Mouse (Mus musculus) layer of hippocampus, adult 11-12 months (tissue): ENCODE measurements around the gene Ispd.

Experiments used
- DNase-seq: peaks from one replicate; pipeline ENCODE4 v3.0.0; 2022; ENCODE audit warnings: low spot score

The Ispd gene

DNA sequence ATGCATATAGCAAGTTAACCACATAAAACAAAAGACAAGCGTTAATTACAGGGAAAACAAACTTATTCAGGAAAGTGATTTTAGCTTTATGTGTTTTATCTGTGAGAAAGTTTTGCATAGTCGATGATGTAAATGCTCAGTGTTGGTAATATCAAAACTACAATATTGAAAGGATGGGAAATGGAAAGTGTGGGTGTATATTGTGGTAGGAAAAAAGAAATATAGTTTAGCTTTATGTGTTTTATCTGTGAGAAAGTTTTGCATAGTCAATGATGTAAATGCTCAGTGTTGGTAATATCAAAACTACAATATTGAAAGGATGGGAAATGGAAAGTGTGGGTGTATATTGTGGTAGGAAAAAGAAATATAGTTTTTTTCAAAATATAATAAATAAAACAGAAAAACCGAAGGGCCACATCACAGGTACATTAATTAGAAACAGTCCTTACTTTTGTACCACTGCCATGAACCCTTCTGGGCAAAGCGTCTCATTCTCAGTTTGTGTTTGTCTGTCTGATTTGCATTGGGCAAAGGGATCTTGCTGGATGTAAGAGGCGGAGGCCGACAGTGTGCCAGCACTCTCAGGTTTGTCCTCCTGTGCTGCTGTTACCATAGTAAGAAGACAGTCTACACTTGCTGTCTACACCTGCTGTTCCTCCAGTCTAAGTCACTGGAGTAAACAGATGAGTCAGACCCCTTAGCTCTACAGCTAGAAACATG is 87.2 kb downstream of the Ispd start:
- no peak for DNase-seq

DNA sequence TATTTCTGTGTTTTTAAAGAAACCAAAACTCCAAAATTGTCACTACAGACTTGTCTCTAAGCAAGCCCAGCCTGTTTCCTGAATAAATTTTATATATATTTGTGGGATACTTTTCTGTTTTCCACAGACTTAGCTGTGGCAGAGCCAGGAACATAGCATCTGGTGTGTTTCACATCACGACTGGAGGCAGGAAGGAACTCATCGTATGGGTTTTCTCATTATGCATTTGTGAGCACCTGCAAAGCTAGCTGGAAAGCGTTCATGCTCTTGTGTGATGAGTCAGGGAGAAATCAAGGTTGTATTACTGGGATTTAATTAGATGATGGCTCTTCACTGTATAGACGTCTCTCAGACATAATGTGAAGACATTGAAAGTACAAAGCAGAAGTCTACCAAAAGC is 90.2 kb downstream of the Ispd start:
- peak; percentile 22 for DNase-seq

- no peak for DNase-seq
Observed at GRCm38 (mm10) chr12:36474171-36474570, 92.9 kb downstream of the Ispd start.

GRCm38 (mm10) chr12:36475269-36475668 is 94.0 kb downstream of the Ispd start:
- DNase-seq, result no peak

DNA sequence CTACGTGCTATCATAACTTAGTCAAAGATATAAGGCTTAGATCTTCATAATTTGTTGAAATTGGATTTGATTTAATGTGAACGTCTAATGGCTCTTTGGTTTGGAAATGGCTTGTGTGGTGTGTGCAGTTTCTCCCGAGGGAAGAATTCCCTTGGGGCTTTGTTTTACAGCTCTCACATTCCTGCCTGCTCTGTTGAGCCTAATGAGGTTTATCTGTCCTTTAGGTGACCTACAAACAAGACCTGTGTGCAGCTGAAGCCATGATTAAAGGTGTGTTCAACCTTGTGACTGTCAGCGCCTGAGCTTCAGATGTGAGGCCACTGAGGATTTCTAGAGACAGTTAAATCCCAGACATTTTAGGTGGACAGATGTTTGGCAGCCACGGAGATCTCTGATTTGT is 95.2 kb downstream of the Ispd start:
- no peak for DNase-seq

DNA sequence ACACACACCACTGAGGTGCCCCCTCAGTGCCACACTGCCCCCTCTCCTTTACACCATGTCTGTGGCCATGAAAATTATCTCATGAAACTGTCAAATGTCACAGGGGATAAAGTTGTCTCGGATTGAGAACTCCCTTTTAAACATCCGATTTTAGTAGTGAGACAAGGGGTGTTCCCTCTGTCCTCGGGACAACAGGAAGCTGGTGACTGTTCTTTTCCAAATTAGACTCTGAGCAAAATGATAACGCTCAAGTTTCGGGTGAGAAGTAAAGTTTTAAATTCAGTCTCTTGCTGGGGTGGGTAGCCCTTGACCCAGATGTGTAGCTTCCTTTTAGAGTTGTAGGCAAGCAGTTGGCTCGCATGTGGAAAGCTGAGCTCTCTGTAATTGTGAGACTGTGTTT is 96.3 kb downstream of the Ispd start:
- no peak for DNase-seq

DNA sequence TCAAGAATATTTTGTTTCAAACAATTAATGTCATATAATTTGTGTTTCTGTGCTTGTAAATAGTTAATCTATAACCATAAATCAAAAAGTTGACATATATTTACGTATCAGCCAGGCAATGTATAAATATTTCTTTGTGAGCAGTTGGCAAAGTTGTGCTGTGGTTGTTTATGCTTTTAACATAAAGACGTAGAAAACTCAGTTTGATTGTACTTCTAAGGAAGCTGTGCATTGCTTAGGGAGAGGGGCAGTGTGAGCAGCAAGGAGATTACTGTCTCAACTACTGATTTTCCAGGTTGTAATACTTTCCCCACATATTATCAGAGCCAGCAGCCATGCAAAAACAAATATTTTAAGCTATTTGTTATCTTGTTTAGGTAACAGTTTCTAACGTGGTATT is 96.7 kb downstream of the Ispd start:
- no peak for DNase-seq

DNA sequence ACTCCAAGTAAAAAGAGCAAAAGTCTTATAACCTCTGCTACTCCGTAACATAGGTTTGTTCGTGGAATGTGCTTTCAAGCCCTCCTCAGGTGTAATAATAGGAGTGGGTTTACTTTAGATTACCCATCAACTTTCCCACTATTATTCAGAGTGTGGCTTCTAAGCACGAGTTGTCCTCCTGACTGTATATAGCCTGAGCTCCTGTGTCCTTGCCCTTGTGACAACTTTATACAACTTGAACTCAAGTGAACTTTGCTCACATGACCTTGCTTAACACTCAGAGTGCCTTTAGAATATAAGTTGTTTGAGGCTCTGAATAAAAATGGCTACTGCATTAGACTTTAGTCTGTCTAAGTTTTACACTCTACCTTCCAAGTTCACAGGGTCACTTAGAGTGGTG is 100.5 kb downstream of the Ispd start:
- DNase-seq, result no peak

DNA sequence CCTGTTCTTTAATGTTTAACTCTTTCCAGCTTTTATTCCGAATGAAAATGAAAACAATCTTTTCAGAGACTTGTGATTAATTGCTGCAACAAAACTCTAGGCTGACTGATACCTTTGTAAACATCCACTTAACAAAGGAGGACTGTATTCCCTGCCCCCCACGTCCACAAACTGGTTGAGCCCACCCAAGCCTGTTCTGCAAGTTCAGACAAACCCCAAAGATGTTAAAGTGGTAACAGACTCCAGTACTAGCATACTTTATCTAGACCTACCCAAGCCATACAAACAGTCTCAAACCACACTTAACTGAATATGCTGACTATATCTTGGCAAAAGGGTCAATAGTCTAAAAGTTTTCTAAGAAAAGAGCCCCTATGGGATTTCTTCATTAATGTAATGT is 102.1 kb downstream of the Ispd start:
- no peak for DNase-seq

GRCm38 (mm10) chr12:36497565-36497964 is 116.3 kb downstream of the Ispd start:
- no peak for DNase-seq

- DNase-seq, result no peak
Observed at GRCm38 (mm10) chr12:36507111-36507903, 126.1 kb downstream of the Ispd start.

DNA sequence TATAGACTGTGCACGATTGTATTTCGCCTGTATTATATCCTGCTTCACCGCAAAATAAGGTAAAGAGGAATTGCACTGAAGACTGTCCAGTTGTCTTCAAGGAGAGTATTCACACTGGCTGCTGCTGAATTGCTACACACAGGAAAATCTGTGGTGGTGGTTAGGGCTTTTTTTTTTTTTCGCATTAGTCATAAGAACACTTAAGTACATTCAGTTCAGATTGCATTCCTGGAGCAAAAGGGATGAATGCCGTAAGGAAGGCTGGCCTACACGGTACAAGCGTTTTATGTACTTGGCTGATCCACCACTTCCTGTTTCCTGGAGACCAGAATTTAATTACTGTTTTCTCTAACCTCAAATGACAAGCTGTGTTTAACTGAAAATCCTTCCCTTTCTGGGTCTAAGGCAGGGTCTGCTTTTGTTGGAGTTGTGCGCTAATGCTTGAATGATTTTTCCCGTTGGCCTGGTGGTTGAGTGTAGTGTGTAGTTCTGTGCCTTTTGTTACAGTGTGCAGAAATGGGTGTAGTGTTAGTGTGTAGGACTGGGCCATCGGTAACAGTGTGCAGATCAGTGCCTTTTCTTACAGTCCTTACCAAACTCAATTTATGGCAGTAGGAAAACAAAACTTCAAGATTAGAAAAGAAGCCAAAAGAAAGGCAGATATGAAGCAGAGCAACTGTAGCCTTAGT is 128.8 kb downstream of the Ispd start:
- no peak for DNase-seq

- no peak for DNase-seq
Observed at GRCm38 (mm10) chr12:36521774-36522173, 140.5 kb downstream of the Ispd start.

DNA sequence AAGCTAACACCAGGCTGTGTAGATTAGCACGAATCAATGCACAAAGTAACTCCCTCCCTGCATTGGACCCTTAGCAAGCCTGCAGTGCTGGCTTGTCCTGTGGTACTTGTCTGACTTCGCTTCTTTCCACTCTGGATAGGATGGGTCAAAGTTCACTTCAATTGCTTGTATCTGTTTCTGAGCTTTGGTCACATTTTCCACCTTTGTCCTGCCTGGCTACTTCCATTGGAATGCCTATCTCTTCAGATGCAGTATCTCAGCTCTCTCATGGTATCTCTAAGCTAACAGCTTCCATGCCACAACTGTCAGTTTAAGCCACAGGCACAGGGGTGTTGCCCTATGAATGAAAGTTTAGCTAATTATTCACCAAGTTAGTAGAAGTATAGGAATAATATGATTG is 142.3 kb downstream of the Ispd start:
- DNase-seq, result no peak

DNA sequence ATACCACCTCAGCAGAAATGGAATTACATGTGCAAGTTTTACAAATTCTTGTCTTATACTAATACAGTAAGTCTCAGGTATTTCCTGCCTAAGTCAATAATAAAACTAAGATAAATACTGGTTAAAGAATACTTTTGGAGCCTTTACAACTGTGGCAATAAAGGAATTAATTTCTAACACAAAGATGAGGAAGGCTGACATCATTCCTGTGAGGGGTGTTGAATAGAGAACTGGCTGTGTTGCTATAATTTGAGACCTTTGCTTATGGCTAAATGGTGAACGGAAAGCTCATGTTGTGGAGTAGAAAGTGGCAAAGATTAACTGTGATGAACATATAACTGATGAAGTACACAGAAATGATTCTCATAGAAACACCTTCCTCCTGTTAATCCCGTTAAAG is 149.7 kb downstream of the Ispd start:
- DNase-seq, result no peak

DNA sequence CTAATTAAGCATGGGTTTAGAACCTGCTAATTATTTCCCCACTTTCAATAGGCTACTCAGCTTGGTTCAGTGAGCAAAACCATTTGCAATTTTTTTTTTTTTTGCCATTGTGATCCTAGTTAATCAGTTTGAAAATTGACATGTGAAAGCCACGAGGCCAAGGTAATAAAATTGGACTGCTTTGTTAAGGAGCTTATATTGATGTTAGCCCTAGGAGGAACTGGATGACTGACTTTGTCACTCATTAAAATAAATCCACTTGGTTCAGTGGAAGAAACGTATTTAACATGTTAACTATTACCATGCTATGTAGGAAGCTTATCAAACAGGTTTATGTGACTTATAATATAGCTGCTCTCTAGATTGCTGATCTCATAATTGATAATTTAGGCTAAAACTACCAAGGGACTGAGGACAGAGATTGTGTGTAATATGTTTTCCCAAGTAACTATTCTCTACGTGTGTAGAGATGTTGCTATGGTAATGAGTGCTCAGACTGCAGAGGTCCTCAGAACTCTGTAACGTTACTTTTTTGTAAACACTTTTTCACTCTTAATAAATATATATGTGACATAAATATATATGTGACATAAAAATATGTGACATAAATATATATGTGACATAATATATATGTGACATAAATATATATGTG is 150.3 kb downstream of the Ispd start:
- no peak for DNase-seq

DNA sequence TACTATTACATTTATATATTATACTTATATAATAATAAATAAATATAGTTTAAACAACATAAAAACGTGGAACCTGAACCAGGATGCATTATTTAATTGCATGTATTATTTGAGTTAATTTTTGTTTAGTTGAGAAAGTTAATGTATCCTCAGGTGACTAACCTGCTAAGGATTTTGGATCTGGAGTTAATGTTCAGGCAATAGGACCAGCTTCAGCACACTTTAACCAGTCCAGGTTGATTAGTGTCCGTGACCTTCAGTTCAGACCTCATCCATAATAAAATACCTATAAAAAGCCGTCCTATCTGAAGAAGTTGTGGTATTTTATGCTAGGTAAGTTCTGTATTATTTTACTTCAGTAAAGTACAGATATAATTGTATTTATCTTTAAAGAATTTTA is 151.3 kb downstream of the Ispd start:
- DNase-seq, result no peak

DNA sequence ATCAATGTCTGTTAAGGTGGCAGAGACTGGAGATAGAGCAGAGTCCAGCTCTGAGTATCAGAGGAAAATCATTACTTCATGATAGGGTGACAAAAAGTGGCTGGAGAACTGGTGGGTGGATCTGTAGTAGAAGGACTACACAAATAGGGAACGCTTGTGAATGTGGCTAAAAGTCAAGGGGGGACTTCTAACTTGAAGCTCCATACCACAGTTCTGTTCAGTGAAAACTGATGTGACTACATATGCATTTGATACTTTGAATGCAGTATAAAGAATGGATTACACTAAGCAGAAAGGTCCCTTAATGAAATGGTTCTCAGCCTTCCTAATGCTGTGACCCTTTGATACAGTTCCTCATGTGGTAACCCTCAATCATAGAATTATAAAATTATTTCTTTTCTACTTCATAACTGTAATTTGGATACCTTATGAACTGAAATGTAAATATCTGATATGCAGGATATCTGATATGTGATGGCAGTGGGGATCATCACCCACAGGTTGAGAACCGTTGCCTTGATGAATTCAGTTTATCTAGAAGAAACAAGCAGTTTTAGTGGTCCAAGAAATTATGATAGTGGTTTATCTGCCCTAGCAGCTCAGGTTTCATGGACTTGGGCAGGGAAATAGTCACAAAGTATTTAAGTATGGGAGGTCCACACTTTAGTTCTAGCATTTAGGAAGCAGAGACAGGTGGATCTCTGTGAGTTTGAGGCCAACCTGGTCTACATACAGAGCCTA is 152.1 kb downstream of the Ispd start:
- DNase-seq, result no peak

GRCm38 (mm10) chr12:36534589-36534988 is 153.3 kb downstream of the Ispd start:
- no peak for DNase-seq

GRCm38 (mm10) chr12:36545318-36545717 is 164.1 kb downstream of the Ispd start:
- no peak for DNase-seq

- no peak for DNase-seq
Observed at GRCm38 (mm10) chr12:36549474-36549873, 168.2 kb downstream of the Ispd start.

DNA sequence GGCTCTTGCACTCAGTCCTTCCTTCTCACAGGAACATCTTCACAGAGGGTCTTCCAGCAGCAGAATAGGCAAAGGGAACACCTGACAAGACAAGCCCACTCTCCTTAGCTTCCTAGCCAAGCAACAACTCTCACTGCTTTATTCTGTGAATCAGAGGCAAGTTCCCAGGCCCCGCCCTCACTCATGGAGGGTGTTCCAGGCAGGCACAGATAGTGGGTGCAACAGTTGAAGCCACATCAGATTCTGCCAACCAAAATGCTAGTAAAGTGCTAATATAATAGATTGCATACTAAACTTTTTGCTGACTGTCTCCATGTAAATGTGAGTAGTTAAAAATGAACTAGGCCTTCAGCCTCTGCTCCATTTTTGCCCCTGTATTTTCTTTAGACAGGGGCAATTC is 173.4 kb downstream of the Ispd start:
- DNase-seq, result no peak
